8 mouse cellular contexts compared by ENCODE assay signal in the genomic region with DNA sequence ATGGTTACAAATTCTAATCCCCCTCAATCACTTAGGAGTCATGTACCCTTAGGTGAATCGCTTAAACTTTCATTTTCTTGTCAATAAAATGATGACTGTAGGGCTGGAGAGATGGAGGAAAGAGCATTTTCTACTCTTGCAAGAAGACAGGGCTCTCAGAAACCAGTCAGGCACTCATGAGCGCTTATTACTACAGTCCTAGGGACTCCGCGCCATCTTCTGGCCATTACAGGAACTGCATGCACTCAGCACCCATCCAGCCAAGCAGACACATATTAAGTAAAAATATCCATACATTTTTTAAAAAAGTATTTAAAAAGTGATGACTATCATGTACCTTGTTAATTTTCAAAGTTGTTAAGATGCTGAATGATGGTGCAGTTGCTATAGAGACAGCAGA. TPM values are rescaled to one million over a fixed set of nuclear protein-coding genes. Genes with fewer than 3 reads are reported as not detected.
DNase-seq lines count a peak whose midpoint lies in the region; ATAC-seq and TF ChIP-seq lines count a peak whose summit lies in the region.

No protein-coding gene starts in this region.

- peak; percentile 89 for DNase-seq in kidney, adult 18-20 months
- peak; percentile 83 for DNase-seq in gastrocnemius, postnatal 10 days
- DNase-seq in kidney, adult 9 months, result peak; percentile 92
- DNase-seq in liver, adult 2 months (ENCODE audit: extremely low read depth, low read depth, low spot score), result peak; percentile 53
- peak; percentile 89 for DNase-seq in naive thymus-derived CD4-positive, alpha-beta T cell, adult 2 months (ENCODE audit: low read depth)
- DNase-seq in spleen, postnatal 36 days (ENCODE audit: low spot score in 2 of 2), result peak; percentile 68 to 76

- H3K36me3 ChIP-seq in kidney, embryonic 15.5 days, result no peaks in the 10 kb centered on the region
- H3K36me3 ChIP-seq in liver, adult 2 months (ENCODE audit: control insufficient read depth, insufficient read depth, low read length), result no peaks in the 10 kb centered on the region

- under 1% methylated on average over 4 of the region's 4 CpGs for WGBS in kidney, embryonic 15.5 days
- 2% methylated on average over 4 of the region's 4 CpGs for WGBS in liver, adult 2 months

- H3K27me3 ChIP-seq in kidney, embryonic 15.5 days, result no peaks in the 10 kb centered on the region
- no peaks in the 10 kb centered on the region for H3K27me3 ChIP-seq in liver, adult 2 months (ENCODE audit: control insufficient read depth, insufficient read depth, low read length)

- TF ChIP-seq POLR2A in liver, adult 2 months (IDR thresholded peaks at IDR 0.05; ENCODE audit: extremely low read depth, insufficient read depth, low read length), result no peak

- H3K9me3 ChIP-seq in kidney, embryonic 15.5 days (replicated peaks), result no peaks in the 10 kb centered on the region

- H3K4me2 ChIP-seq in kidney, embryonic 15.5 days, result no peak overlapping the region

- TF ChIP-seq CTCF in liver, adult 2 months (IDR thresholded peaks at IDR 0.05; ENCODE audit: low read depth, low read length), result peak; percentile 86

- H3K9ac ChIP-seq in kidney, embryonic 15.5 days, result no peak overlapping the region
- H3K9ac ChIP-seq in liver, adult 2 months (ENCODE audit: low read depth, low read length), result no peak overlapping the region

- no peak for ATAC-seq in kidney, embryonic 15.5 days (replicated peaks; ENCODE audit: low FRiP score)
- ATAC-seq in common myeloid progenitor, adult 5-6 weeks (replicated peaks; ENCODE audit: low read depth, poor library complexity, severe bottlenecking), result peak; percentile 43

- H3K27ac ChIP-seq in kidney, embryonic 15.5 days, result no peak overlapping the region
- H3K27ac ChIP-seq in liver, adult 2 months (replicated peaks; ENCODE audit: insufficient read depth, low read depth, low read length), result no peak overlapping the region

- H3K79me2 ChIP-seq in liver, adult 2 months (ENCODE audit: control insufficient read depth, insufficient read depth, low read length), result no peaks in the 10 kb centered on the region

- no peak overlapping the region for H3K4me3 ChIP-seq in kidney, embryonic 15.5 days (replicated peaks)
- no peak overlapping the region for H3K4me3 ChIP-seq in liver, adult 2 months (ENCODE audit: insufficient read depth, low read depth, low read length)

- peaks cover 15% of the 10 kb centered on the region for H3K4me1 ChIP-seq in kidney, embryonic 15.5 days
- no peaks in the 10 kb centered on the region for H3K4me1 ChIP-seq in liver, adult 2 months (ENCODE audit: control insufficient read depth, insufficient read depth, low read length)

RNA-seq across cellular contexts. Expression of a gene that starts 33.0 kb away (rescaled TPM):
- 7.1 and 9.8 TPM in 2 replicates for polyA plus RNA-seq in kidney, embryonic 15.5 days (2015; fragmentation: Nextera tagmentation; extraction: Ambion mirVana)
- total RNA-seq in common myeloid progenitor, adult 5-6 weeks (2017), result 9.0 and 17.3 TPM in 2 replicates
- total RNA-seq in gastrocnemius, postnatal 10 days (2021), result 1 to 10 TPM; 4.8 to 7.2 TPM
- total RNA-seq in liver, adult 2 months (2014; rRNA removed), result 0.55 and 0.67 TPM in 2 replicates
- polyA plus RNA-seq in liver, adult 2 months (2012; rRNA removed), result 0.25 and 0.57 TPM in 2 replicates

RNA-seq across cellular contexts. Expression of a gene that starts 43.2 kb away (rescaled TPM):
- polyA plus RNA-seq in kidney, embryonic 15.5 days (2015; fragmentation: Nextera tagmentation; extraction: Ambion mirVana), result 30.2 and 30.8 TPM in 2 replicates
- total RNA-seq in common myeloid progenitor, adult 5-6 weeks (2017), result 45.3 and 49.2 TPM in 2 replicates
- total RNA-seq in gastrocnemius, postnatal 10 days (2021), result 10 to 100 TPM; 14.6 to 17.6 TPM
- 63.4 and 64.1 TPM in 2 replicates for total RNA-seq in liver, adult 2 months (2014; rRNA removed)
- 20.6 and 24.1 TPM in 2 replicates for polyA plus RNA-seq in liver, adult 2 months (2012; rRNA removed)
